Mouse (Mus musculus) small intestine, adult 2 months (tissue): ENCODE measurements around the gene Cdca7l. TPM values are rescaled to one million over a fixed set of nuclear protein-coding genes. Genes with fewer than 3 reads are reported as not detected.

Experiments
- H3K27ac ChIP-seq: fragments of 200-500 bp; 2 replicates; pipeline ENCODE4 v1.5.1; 2012; ENCODE audit warnings: low read depth, low read length, control low read depth, inconsistent platforms; ENCODE audit not compliant: insufficient read depth
- H3K27me3 ChIP-seq: fragments of 200-500 bp; 2 replicates; pipeline ENCODE4 v1.6.1; 2012; ENCODE audit warnings: mild to moderate bottlenecking, moderate library complexity, low read length, inconsistent platforms; ENCODE audit not compliant: control insufficient read depth, insufficient read depth
- H3K36me3 ChIP-seq: fragments of 200-500 bp; 2 replicates; pipeline ENCODE4 v1.6.1; 2012; ENCODE audit warnings: mild to moderate bottlenecking, low read length, control low read depth, inconsistent platforms; ENCODE audit not compliant: control insufficient read depth, insufficient read depth
- H3K4me1 ChIP-seq: fragments of 200-500 bp; 2 replicates; pipeline ENCODE4 v1.6.1; 2012; ENCODE audit warnings: low read length, inconsistent platforms, mixed read lengths; ENCODE audit not compliant: control insufficient read depth, insufficient read depth, insufficient read length
- H3K4me3 ChIP-seq: fragments of 200-500 bp; 2 replicates; pipeline ENCODE4 v1.5.1; 2012; ENCODE audit warnings: low read depth, mild to moderate bottlenecking, control low read depth, inconsistent platforms, low read length, moderate library complexity
- CTCF ChIP-seq: fragments of 200-500 bp; IDR thresholded peaks from 2 replicates; pipeline ENCODE4 v1.5.1; 2012; ENCODE audit warnings: low read depth, mild to moderate bottlenecking, control low read depth, inconsistent platforms, low read length, moderate library complexity, mixed read lengths; ENCODE audit not compliant: insufficient replicate concordance, insufficient read length; ENCODE audit errors: extremely low read depth
- POLR2A ChIP-seq: fragments of 200-500 bp; IDR thresholded peaks from 2 replicates; pipeline ENCODE4 v1.6.1; 2012; ENCODE audit warnings: low read depth, mild to moderate bottlenecking, control low read depth, inconsistent platforms, low read length, moderate library complexity
- WGBS: fragments of 180-500 bp; shearing (Covaris S2); methylation state at CpG from one replicate; pipeline ENCODE4 v1.1.7; 2018; 5-methylcytosine and 5-hydroxymethylcytosine counted together
- polyA plus RNA-seq: library from polyadenylated mRNA; depleted of rRNA; stranded (reverse); fragments of >200 nt; gene quantifications from 2 replicates; pipeline ENCODE4 v1.2.3, GENCODE M21; 2012

The Cdca7l gene
- polyA plus RNA-seq, 1 experiment = 2.1 TPM

- H3K4me1 ChIP-seq = peaks cover 3% of the 10 kb centered on the region; the same call in 1 of the 2 replicates
- no peak overlapping the region for H3K27ac ChIP-seq
- no peak overlapping the region for H3K4me3 ChIP-seq
- 74% methylated on average over 2 of the region's 2 CpGs for WGBS
- no peak for TF ChIP-seq CTCF
- no peak for TF ChIP-seq POLR2A
- H3K27me3 ChIP-seq = no peaks in the 10 kb centered on the region
- H3K36me3 ChIP-seq = no peaks in the 10 kb centered on the region
Observed at GRCm38 (mm10) chr12:117834652-117835051, 30.6 kb downstream of the Cdca7l start.

GRCm38 (mm10) chr12:117835371-117835770, 31.3 kb downstream of the Cdca7l start:
- H3K27ac ChIP-seq = no peak overlapping the region
- H3K27me3 ChIP-seq = no peaks in the 10 kb centered on the region
- peaks cover 3% of the 10 kb centered on the region; the same call in 1 of the 2 replicates for H3K4me1 ChIP-seq
- 66% methylated on average over 10 of the region's 10 CpGs for WGBS
- no peaks in the 10 kb centered on the region for H3K36me3 ChIP-seq
- no peak overlapping the region for H3K4me3 ChIP-seq
- TF ChIP-seq POLR2A (no peak), CTCF (no peak)

- Histone ChIP-seq H3K4me1 (peaks cover 3% of the 10 kb centered on the region; the same call in 1 of the 2 replicates), H3K4me3 (no peak overlapping the region), H3K27ac (no peak overlapping the region), H3K27me3 (no peaks in the 10 kb centered on the region), H3K36me3 (no peaks in the 10 kb centered on the region)
- 86% methylated on average over 4 of the region's 4 CpGs for WGBS
- TF ChIP-seq POLR2A = no peak
- TF ChIP-seq CTCF = no peak
Observed at GRCm38 (mm10) chr12:117837376-117837775, 33.3 kb downstream of the Cdca7l start.

- H3K27me3 ChIP-seq = no peaks in the 10 kb centered on the region
- H3K36me3 ChIP-seq = no peaks in the 10 kb centered on the region
- no peak overlapping the region for H3K27ac ChIP-seq
- 31% methylated on average over 1 of the region's 1 CpGs for WGBS
- no peak overlapping the region for H3K4me3 ChIP-seq
- TF ChIP-seq POLR2A (no peak), CTCF (no peak)
- H3K4me1 ChIP-seq = peaks cover 13% of the 10 kb centered on the region
Observed at GRCm38 (mm10) chr12:117840705-117841104, 36.6 kb downstream of the Cdca7l start.

DNA sequence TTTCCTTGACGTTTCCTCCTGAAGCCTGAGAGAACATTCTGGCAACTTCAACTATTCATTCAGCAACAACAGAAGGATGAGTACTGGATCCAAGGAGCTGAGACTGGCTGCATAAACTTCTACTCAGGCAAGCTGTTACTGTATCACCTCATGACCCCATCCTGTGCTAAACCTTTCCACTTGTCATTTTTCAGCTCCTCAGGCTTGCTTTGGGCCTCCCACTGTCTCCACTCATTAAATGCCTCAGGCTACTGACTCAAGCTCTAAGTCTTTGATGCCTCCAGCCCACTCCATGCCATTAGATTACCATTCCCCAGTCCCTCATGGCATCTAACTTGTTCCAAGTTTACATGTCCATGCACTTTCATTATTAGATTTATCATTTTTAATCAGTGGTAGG, 38.6 kb downstream of the Cdca7l start:
- Histone ChIP-seq H3K36me3 (no peaks in the 10 kb centered on the region), H3K4me3 (no peak overlapping the region), H3K27me3 (no peaks in the 10 kb centered on the region), H3K4me1 (peaks cover 10% of the 10 kb centered on the region), H3K27ac (no peak overlapping the region)
- 83% methylated on average over 1 of the region's 1 CpGs for WGBS
- no peak for TF ChIP-seq POLR2A
- TF ChIP-seq CTCF = no peak

DNA sequence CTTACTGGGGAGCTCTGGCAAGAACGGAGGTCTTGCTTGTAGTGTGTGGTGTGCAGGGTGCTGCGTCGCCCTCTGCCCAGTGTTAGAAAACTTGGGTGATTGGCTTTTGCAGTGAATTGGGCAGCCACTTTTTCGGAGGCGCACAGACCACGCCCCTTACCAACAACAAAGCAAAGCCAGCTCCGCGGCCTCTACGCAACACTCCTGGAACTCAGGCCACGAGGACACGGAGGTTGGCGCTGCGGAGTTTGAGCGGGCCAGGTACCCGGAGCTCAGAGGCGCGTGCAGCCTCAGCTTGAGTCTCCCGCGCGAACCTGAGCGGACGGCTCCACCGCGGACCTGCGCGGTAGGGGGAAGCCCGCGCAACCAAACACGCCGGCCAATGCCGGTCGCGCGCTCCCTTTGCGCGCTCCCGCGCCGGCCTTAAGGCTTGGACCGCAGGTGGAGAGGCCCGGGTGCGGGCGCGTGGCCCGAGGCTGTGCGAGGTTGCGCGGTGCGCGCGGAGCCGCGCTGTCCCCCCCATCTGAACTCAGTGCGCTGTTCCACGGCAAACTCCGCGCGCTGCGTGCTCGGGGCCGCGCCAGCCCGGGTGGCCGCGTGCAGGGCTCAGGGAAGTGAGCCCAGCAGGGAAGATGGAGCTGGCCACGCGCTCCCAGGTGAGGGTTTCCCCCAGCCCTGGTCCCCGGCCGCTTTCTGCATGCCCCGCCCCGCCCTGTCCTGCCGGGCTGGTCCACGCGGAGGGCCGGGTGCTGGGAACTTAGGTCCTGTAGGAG, 39.4 kb downstream of the Cdca7l start:
- H3K4me3 ChIP-seq = peak overlapping the region; percentile 85
- H3K4me1 ChIP-seq = peaks cover 10% of the 10 kb centered on the region
- under 1% methylated on average over 75 of the region's 75 CpGs for WGBS
- no peak overlapping the region for H3K27ac ChIP-seq
- TF ChIP-seq POLR2A (no peak), CTCF (no peak)
- H3K36me3 ChIP-seq = no peaks in the 10 kb centered on the region
- no peaks in the 10 kb centered on the region for H3K27me3 ChIP-seq

- Histone ChIP-seq H3K4me3 (peak overlapping the region; percentile 85), H3K36me3 (no peaks in the 10 kb centered on the region), H3K27ac (no peak overlapping the region), H3K4me1 (peaks cover 10% of the 10 kb centered on the region), H3K27me3 (no peaks in the 10 kb centered on the region)
- TF ChIP-seq CTCF = no peak
- TF ChIP-seq POLR2A = no peak
- WGBS = under 1% methylated on average over 15 of the region's 15 CpGs
Observed at GRCm38 (mm10) chr12:117844075-117844408, 40.0 kb downstream of the Cdca7l start.

DNA sequence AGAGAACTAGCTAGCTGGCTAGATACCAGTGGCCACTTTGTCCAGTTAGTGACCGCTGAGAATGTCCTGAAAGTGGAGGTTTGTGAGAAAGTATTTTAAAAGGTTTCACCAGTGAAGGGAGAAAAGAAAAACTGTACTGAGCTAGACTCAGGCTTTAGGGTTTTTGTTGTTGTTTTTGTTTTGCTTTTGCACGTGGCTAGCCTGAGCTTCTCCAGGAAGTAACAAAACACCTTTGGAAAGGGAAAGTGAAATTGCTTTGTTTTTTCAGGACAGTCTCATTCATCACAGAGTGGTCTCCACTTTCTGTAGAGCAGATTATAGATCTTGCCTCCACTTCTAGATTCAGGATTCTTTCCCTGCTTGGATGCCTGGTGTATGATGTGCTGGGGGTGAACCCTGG, 40.8 kb downstream of the Cdca7l start:
- TF ChIP-seq CTCF (no peak), POLR2A (no peak)
- WGBS = 21% methylated on average over 2 of the region's 2 CpGs
- Histone ChIP-seq H3K4me3 (peak overlapping the region; percentile 39; the same call in 1 of the 2 replicates), H3K36me3 (no peaks in the 10 kb centered on the region), H3K4me1 (peaks cover 10% of the 10 kb centered on the region), H3K27ac (peak overlapping the region; percentile 41; the same call in 1 of the 2 replicates), H3K27me3 (no peaks in the 10 kb centered on the region)
